Mouse (Mus musculus): ENCODE results near the gene Col19a1. TPM values are rescaled to one million over a fixed set of nuclear protein-coding genes. Genes with fewer than 3 reads are reported as not detected.
A peak's percentile ranks its signal among the peaks of the same experiment; 100 is the strongest.

Col19a1 gene
- total RNA-seq, 2 experiments from 2014 or later: 0.05 to 0.08 TPM

DNA sequence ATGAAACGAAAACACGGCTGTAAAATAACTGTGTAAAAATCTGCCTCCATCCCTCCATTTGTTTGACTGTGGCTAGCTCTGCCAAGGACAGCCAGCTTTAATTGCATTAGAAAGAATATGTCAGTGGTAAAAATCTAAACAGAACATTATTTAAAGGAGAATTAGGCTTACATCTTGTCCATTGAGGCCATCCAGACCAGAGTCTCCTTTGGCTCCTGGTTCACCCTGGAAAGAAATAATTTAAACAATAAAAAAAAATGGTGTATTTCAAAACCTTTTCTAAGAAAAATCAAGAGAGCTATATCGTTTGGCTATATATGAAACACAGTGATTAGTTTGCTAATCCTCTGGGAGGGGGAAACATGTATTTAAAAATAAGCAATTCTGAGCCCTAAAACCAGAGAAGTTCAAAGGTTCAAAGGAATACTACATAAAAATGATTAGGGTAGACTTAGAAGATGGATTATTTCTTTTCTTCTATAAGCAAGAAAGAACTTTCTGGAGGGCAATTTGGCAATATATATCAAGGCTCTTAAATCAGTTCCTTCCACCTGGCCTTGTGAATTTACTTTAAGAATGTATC lies 125.9 kb downstream of the Col19a1 start:
- no peak for DNase-seq

- DNase-seq: no peak
Observed at GRCm38 (mm10) chr1:24458015-24458414, 129.3 kb downstream of the Col19a1 start.

GRCm38 (mm10) chr1:24452572-24453269 lies 134.6 kb downstream of the Col19a1 start:
- no peak for DNase-seq

DNA sequence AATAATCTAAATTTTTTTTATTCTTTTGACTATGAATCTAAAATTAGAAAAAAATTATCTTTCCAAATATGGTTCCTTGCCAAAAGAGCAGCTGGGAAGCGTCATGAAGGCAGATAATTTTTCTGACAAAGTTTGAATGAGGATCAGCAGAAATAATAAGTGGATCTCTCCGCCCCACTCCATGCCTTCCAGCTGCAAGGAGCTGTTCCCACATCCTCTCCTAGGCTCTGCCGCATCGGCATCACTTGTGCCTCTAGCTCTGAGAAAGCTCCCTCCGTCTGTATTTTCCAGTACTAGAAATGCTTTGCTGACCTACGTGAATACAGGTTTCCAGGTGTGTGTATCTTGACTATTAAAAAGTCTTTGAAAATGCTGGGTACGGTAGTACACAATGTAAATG lies 135.1 kb downstream of the Col19a1 start:
- peak; percentile 4 to 6 for DNase-seq

DNA sequence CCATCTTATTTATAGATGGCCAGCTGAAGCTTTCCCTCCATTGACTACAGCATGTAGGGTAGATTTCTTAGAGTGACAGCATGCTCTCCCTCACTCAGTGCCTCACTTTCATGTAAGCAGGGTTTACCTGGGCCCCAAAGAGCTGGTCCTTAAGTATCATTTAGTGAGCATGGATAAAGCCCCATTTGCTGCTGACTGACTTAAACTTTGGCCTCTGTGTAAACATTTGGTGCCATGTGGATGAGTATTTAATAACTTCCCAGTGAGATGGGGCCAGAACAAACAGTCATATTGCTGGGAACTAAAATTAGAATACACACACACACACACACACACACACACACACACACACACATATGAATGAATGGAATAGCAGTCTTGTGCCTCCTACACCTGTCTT lies 149.8 kb downstream of the Col19a1 start:
- DNase-seq: no peak

- no peak for DNase-seq
Observed at GRCm38 (mm10) chr1:24428306-24428705, 159.0 kb downstream of the Col19a1 start.

DNA sequence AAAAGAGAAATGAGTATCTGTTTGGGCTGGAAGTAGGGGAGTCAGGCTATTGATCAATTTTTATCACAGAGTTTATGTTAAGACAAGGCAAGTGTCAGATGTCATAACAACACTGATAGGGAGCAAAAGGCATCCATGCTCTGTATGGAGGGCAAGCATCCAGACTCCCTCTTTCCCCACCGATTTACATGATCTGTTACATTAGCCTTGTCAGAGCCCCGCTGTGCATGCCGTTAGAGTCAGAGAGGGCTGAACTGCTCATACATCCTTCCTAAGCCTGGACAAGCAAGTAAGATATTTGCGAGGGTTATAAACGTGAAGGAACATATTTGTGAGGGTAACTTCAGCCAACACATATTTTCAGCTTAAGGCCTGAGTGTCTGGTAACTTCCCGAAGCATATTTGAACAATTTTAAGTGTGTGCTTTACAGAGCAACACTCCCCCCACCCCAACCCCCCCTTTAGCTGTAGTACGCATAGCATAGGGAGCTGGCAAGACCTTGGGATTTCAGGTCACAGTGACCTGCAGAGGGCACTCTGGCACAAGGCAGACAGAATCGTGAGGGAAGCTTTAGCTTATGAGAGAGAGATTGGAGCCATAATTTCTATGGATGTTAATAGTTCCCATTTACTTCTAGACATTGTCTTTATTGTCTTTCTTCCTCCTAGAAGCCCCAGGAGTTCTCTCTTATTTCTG lies 209.0 kb downstream of the Col19a1 start:
- DNase-seq: peak; percentile 14 to 34

DNA sequence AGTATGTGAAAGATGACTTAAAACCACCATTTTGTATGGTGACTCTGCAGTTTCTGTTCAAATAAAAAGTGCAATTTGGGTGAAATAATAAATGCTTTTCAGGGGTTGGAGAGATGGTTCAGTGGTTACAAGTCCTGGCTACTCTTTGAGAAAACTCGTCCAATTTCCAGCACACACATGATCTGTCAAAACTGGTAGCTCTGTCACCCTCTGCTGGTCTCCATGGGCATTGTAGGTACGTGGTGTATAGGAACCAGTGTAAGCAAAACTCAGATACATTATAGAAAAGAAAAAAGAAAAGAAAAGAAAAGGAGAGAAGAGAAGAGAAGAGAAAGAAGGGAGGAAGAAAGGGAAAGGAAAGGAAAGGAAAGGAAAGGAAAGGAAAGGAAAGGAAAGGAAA lies 212.4 kb downstream of the Col19a1 start:
- peak; percentile 4 to 6 for DNase-seq

DNA sequence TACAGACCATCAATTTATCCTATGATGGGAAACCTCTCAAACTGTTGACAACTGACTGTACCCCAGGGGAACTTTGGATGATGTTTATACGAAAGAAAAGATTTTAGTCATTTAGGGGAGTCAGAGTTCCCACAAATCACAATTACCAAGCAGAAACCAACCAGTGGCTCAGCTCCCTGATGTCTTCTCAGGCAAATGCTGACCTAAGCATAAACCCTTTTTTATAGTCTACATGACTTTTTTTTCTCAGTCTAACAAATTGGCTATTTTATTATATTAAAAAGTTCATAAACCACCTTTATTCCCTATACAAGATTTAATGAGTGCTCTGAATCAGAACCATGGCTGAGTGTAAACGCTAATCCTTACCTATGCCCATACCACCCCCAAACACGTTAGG lies 213.6 kb downstream of the Col19a1 start:
- no peak for DNase-seq

- no peak for DNase-seq
Observed at GRCm38 (mm10) chr1:24372471-24373258, 214.6 kb downstream of the Col19a1 start.

- peak in 1 of 2 experiments; percentile 44 for DNase-seq
Observed at GRCm38 (mm10) chr1:24367570-24368517, 219.4 kb downstream of the Col19a1 start.

- no peak for DNase-seq
Observed at GRCm38 (mm10) chr1:24364775-24365174, 222.5 kb downstream of the Col19a1 start.

GRCm38 (mm10) chr1:24361990-24362635 lies 225.2 kb downstream of the Col19a1 start:
- no peak for DNase-seq

DNA sequence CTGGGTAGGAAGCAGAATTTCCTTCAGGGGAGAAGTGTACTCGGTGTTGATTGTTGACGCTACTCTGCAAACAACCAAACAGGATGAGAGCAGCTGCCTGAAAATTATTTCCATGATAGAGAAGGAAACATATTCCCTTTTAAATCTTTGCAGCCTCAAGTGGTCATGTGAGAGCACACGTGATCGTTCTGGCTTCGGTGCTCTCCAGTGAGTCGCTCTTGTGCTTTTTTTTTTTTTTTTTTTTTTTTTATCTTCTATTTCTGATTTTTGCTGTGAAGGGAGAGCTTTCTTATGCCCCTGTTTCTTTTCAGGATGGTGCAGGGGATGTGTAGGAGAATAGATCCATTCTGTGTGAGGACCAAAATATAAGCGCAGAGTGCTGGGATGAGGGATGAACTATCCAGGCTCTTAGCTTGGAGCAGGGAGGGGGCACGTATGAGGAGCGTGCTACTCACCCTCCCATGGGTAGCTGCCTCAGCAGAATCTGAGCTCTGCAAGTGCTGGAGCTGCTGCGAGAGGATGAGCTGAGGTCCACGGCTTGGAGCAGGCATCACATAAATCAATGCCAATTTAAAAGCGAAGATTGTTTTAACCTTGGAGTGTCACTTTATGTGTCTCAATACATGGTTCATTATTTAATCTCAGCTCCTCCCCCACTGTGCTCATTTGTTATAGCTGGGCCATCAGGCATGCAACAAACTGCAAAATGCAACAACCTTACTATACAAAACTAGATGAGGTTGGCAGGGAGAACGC lies 237.6 kb downstream of the Col19a1 start:
- DNase-seq: no peak

- no peak for DNase-seq
Observed at GRCm38 (mm10) chr1:24347621-24348160, 239.6 kb downstream of the Col19a1 start.

DNA sequence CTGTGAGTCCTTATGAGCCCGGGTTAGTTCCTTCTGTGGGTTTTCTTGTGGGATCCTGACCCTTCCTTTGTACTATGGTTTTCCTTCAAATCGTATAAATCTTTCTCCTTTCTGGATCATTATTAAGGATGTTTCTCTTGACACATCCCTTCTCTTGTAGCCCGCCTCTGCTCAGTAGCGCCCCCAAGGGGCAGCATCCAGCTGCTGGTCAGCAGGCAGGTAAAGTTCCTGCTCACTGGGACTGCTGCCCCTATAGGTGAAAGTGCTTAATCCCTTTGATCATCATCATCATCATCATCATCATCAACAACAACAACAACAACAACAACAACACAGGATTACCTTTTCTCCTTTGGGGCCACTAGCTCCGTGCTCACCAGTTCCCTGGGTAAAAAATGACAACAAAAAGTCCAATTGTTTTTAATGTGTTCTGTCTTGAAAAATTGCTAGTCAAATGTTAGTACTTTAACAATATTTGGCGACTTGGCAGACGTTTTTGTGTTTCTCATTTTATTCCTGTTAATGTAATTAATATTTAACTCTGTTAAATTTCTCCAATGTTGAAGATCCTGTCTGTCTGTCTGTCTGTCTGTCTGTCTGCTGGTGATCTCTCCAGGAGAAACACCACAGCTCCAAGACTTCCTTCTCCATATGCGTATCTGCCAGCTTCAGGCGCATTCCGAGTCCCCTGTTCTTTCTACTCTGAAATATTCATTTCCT lies 249.6 kb downstream of the Col19a1 start:
- DNase-seq: no peak

GRCm38 (mm10) chr1:24336051-24336450 lies 251.2 kb downstream of the Col19a1 start:
- DNase-seq: no peak

DNA sequence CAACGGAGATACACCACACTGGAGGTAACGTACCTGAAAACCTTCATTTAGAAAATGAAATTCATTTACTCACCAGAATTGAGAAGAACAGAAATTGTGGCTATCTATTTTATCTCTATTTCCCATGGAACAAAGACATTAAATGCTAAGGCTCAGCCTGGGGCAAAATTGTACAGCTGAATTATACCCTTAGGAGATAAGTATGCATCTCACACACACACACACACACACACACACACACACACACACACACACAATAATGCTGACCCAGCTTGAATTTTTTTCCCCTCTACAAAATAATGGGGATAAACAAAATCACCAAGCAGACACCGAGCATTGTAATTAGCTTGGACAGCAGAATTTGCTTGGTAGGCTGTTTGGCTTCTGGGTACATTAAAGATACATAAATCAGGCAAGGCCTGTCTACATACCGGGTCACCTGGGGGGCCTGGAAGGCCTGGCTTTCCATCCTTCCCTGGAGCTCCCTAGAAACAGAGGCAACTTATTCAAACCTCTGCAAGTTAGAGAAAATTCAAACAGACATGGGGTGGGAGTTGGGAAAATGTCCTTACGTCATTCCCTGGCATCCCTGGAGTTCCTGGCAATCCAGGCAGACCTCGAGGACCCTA lies 270.2 kb downstream of the Col19a1 start:
- DNase-seq: no peak

DNA sequence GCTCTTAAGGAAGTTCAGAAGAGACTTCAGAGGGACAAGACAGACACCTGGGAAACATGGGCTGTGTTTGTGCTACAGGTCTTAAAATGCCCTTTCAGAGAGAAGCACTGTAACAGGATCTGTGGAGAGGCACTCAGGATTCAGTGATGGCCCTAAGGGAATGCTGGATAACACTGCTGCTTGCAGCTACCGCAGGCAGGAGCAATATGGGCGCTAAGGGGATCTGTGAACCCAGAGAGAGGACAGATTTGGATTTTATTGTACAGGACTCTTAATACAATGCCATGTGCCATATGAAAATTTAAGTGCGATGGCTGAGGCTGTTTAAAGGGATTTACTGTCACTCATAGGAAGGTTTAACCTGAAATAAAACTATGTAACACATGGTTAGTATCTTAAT lies 270.8 kb downstream of the Col19a1 start:
- DNase-seq: no peak

Measured in heart, adult 18-20 months (tissue).